Mouse (Mus musculus): ENCODE measurements around the gene Slc43a2.

The Slc43a2 gene

DNA sequence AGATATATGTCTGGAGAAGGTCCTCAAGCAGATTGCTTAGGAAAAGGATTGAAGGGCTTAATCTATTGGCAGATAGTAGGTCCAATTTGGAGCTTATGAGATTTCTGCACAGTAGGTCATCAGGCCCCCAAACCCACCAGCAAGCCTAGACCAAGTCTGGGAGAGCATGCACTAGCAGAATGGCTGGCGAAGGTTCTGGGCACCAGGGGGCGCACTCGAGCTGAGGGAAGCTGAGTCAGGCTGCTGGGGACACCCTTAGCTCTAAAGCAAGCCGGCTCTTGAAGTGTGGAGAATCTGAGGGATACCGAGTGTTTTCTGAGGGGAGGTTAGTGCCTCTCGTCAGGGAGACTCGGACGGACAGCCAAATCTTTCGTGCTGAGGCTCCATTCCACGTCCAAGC lies 1.2 kb upstream of the Slc43a2 start:
- peak; percentile 92 for DNase-seq

DNA sequence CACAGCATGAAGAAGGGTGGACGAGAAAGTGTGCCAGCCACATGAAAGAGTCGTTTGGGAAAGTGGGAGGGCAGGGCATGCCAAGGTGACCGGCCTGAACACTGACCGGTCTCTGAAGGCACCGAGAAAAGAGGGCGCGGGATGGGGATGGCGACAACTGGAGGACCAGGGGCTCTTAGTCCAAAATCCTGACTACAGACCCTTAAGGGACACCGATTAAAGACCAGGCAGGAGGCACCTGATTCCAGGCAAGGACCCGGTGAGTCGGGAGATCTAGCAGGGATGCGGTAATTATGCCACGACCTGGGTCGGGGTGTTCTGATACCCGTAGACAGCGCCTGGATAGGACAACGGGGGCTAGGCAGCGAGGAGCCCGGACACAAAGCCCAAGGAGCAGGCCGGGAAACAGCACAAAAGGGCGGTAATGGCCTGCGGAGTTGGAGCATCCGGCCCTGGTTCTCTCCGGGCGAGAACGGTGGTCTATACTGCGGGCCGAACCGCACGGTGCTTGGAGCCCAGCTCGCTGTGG lies 585 bp upstream of the Slc43a2 start:
- no peak for DNase-seq

DNA sequence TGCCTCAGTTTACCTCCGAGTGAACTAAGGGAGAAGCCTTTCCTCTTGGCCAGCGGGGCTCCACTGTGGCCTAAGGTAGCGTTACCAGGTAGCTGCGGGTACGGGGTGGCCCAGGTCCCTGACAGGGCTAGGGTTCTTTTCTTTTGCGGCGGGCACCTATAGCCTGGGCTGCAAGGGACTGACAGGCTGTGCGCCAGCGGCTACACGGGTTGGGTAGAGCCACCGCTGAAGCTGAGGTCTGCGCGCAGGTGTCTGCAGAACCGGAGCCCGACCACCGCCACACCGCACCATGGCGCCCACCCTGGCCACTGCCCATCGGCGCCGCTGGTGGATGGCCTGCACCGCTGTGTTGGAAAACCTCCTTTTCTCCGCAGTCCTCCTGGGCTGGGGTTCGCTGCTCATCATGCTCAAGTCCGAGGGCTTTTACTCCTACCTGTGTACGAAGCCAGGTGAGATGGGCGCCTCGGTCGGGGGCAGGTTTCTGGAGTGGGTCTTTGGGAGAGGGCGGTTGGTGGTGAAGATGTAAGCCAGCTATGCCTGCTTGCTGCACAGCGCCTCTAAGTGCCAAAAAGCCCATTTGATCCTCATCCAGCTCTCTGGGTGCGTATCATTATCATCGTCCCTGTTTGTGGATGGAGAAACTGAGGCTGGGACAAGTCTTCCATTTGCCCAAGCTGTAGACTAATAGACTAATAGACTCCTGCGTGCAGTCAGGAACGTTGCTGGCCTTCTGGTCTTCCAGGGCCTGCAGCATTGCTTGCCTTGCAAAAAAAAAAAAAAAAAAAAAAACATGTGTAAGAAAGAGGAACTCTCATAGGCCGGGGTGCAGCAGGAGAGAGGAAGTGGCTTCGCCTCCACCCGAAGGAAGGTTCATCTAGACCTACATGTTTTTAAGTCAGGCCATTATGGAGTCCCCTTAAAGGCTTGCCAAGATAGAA lies 1.1 kb downstream of the Slc43a2 start:
- DNase-seq = peak; percentile 59

DNA sequence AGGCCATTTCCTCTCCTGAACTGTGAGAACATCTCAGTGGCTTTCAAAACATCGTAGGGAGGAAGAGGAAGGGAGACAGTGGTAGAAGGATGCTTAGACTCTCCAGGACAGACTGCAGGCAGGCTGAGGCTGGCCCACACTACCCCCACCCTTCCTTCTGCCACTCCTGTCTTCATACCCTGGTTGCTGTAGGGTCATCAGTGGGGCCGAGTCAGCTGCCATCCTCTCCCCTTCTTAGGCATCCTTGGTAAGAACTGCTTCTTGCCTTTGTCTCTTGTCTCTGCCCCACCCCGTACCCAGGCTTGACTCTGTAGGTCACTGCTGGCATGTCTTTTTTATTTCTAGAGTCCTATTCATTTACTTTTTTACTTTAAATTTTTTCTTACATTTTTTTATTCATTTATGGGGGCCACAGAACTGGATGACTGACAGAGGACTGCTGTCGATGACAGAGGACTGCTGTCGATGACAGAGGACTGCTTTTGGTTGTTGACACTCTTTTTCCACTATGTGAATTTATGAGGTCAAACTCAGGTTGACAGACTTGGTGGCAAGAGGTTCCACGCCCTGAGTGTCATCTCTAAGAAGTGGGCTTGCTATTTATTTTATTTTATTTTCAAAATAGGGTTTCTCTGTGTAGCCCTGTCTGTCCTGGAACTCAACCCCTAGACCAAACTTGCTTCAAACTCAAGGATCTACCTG lies 2.0 kb downstream of the Slc43a2 start:
- no peak for DNase-seq

GRCm38 (mm10) chr11:75534286-75535033 lies 3.0 kb downstream of the Slc43a2 start:
- DNase-seq = no peak

DNA sequence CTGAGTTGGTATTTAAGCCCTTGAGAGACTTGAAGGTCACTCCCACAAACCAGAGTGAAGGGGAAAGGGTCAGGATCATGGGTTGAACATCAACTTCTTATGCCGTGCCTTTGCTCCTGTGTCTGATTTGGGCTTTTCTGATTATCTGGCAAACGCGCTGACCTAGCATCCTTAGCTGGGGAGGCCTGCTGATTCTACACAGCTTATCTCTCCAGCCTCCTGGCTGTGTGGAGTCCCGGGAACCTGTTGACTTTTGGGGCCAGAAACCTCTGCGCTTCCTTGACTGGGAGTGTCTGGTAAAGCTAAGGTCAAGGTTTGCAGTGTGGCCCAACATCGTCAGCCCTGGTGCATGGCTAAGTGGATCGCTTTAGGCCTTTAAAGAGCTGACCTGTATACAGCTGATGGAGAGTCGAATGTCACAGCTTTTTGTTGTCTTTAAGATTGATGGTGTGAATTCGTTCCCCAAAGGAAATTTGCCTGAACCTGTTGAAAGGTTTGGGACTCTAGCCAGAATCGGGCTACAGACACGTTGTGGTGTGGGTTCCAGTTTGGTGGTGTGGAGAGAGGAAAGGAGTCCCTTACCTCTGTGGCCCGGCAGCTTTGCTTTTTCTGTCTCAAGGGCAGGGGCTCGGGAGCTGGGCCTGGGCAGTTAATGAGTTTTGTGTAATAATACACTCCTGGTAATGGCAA lies 3.8 kb downstream of the Slc43a2 start:
- DNase-seq = no peak

DNA sequence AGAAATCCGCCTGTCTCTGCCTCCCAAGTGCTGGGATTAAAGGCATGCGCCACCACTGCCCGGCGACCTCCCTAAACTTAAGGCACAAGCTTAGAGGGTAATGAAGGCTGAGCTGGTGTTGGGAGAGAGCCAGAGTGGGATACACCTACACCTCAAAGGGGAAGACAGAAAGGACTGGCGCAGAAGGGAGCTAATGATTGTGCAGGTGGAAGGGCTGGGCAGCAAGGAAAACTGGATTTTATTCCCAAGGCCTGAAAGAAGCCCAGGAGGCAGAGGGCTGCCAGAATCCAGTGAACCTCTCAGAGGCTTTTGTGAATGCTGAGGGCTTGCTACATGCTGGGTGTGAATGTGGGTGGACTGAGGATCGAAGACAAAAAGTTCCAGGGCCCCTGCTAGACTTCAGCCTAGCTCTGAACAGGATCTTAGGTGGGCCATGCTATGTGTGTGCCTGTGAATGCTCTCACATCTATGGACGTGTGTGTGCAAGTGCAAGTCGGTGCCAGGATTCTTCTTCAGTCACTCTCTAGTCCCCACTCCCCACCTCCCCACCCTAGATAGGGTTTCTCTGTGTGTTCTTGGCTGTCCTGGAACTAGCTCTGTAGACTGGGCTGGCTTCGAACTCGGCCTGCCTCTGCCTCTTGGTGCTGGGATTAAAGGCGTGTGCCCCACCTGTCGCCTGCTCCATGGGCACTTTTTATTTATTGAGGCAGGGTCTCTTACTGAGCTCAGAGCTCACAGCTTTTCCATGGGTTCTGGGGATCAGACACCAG lies 4.9 kb downstream of the Slc43a2 start:
- no peak for DNase-seq

DNA sequence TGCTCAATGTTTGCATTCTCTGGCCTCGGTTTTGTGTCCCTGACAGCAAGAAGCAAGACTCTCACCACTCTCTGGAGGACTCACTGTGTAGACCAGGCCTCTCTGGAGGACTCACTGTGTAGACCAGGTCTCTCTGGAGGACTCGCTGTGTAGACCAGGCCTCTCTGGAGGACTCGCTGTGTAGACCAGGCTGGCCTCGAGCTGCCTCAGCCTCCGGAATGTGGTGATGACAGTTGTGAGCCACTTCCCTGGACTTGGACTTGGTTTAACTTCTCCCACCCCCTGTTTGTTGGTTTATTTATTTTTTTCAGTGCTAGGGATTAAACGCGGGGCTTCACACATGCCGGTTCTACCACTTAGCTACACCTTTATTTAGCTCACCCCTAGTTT lies 5.5 kb downstream of the Slc43a2 start:
- DNase-seq = no peak

- no peak for DNase-seq
Measured at GRCm38 (mm10) chr11:75537491-75538183, 6.1 kb downstream of the Slc43a2 start.

GRCm38 (mm10) chr11:75538184-75538969 lies 6.9 kb downstream of the Slc43a2 start:
- DNase-seq = no peak

- no peak for DNase-seq
Measured at GRCm38 (mm10) chr11:75538970-75539299, 7.4 kb downstream of the Slc43a2 start.

GRCm38 (mm10) chr11:75540209-75540608 lies 8.7 kb downstream of the Slc43a2 start:
- no peak for DNase-seq

DNA sequence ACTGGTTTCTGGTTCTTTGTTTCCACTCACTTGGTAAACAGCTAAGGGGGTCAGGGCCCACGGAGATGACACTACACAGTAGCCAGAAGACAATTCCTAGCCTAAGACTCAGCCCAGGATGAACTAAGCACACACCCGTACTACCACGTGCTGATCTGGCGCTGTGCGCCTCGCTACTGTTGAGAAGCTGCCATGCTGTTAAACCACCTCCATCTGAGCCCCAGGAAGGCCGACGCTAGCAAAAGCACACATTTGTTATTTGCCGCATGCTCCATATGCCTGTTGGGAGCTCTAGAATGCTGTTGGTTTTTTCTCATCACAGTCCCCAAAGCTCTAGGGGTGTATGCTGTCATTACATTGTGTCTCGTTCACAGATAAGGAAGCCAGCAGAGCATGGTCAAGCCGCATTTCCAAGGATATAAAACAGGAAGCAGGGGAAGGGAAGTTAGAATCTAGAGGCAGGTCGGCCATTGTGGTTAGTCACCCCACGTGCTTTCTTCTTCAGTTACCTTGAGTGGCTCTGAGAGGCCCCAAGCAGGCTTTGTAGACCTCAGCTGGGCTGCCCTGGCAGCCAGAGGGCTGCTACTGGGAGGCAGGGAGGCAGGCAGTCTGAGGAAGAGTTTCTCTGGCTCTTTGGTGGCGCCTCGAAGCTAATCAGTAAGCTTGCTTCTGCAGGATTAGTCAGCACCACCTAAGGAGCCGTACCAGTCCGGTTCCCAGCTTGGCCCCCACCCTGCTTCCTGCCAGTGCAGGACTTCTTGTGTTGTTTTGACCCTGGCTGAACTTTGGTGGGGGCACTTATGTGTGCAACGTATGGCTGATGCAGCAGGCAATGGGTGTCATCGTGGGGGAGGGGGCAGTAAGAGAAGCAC lies 9.5 kb downstream of the Slc43a2 start:
- DNase-seq = peak; percentile 57

GRCm38 (mm10) chr11:75544713-75545112 lies 13.2 kb downstream of the Slc43a2 start:
- DNase-seq = no peak

GRCm38 (mm10) chr11:75546057-75546456 lies 14.6 kb downstream of the Slc43a2 start:
- no peak for DNase-seq

DNA sequence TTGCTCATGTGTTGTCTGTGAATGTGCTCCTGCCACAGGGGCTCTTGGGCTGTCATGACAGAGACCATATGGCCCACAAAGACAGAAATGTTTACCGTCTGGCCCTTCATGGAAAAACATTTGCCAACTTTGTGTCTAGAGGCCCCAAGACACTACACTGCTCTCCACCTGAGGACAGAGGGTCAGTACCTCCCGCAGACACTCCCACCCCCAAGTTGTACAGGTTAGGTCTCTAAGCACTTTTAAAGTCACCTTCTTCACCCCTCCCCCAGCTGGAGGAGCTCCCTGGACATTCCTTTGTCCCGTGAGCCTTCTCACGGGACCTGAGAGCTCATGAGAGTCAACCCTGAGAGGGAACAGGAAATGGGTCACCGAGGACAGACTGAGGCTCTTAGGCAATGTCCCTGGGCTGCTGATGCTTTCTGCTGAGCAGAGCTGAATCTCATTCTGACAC lies 18.2 kb downstream of the Slc43a2 start:
- no peak for DNase-seq

DNA sequence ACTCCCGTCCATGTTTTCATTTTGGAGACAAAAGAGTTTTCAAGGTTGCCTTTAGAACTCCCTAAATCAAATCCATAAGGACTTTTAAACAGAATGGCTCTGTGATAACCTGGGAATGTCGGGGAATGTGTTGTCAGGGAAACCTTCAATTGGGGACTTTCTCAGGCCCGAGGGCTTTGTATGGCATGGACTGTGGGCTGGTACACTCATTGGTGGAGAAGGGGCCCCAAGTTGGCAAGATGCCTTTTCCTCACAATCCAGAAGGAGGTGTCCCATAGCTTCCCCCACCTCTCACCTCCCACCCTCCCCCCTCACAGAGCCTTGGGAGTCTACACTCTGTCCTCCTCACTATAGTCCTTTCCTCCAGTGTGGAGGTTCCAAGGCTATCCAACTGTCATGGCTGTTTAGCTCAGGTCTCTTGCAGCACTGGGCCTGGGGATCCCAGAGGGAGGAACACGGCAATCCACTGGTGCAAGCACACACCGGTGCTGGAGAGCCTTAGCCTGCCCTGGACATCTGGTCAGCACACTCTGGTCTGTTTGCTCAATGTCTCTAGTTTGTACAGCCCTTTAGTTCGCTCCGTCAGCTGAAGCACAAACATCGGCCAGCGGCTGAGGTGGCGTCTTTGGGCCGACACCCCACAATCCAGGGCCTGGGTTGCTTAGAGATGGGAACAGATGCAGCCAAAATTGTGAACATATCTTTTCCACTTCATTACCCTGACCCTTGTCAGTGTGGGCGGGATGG lies 18.9 kb downstream of the Slc43a2 start:
- no peak for DNase-seq

DNA sequence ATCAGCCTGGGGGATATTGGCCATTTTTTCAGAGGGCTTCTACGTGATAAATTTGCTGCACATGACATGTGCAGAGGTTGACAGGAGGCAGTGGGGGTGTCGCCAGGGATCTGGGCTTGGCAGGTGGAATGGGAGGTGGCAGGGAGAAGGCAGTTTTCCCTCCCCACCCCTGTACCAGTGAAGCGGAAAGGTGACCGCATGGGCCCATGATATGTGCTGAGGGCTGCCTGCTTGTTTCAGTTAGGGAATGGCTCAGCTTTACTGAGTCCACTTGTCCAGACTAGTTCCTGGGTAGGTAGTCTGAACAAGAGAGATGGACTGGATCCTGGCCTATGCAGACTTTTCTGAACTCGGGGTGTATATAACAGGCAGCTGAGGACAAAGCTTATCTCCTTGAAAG lies 19.8 kb downstream of the Slc43a2 start:
- no peak for DNase-seq

Measured in right cerebral cortex, postnatal 25 days (tissue).